Mouse (Mus musculus) left cerebral cortex, adult 11 months (tissue): ENCODE measurements at regions not wholly inside any gene's neighbourhood (a gene's known extent, or its start where the extent isn't known, plus 50 kb on each side); places are given as distances from the start of the nearest gene placed in this dataset.

ENCODE experiments used
- DNase-seq: peaks from one replicate; pipeline ENCODE4 v3.0.0; 2022; ENCODE audit warnings: low spot score

- DNase-seq = no peak
These were observed 340.3 kb downstream of the Kif16b start for GRCm38 (mm10) chr2:142560896-142561500.

- no peak for DNase-seq
These were observed 340.9 kb downstream of the Kif16b start for GRCm38 (mm10) chr2:142560400-142560799.

GRCm38 (mm10) chr2:142559946-142560345 is 341.4 kb downstream of the Kif16b start:
- no peak for DNase-seq

- peak; percentile 18 for DNase-seq
These were observed 346.5 kb downstream of the Kif16b start for GRCm38 (mm10) chr2:142554851-142555250.

GRCm38 (mm10) chr2:142551690-142552089 is 349.6 kb downstream of the Kif16b start:
- no peak for DNase-seq

GRCm38 (mm10) chr2:142548766-142549165 is 352.6 kb downstream of the Kif16b start:
- no peak for DNase-seq

- no peak for DNase-seq
These were observed 356.4 kb downstream of the Kif16b start for GRCm38 (mm10) chr2:142544937-142545336.

GRCm38 (mm10) chr2:142539980-142540379 is 361.4 kb downstream of the Kif16b start:
- no peak for DNase-seq

- no peak for DNase-seq
These were observed 367.8 kb downstream of the Kif16b start for GRCm38 (mm10) chr2:142533555-142533954.

- DNase-seq = no peak
These were observed 378.9 kb downstream of the Kif16b start for GRCm38 (mm10) chr2:142522471-142522870.

GRCm38 (mm10) chr2:142517731-142518130 is 383.6 kb downstream of the Kif16b start:
- no peak for DNase-seq

GRCm38 (mm10) chr2:142505216-142505615 is 396.1 kb downstream of the Kif16b start:
- no peak for DNase-seq
